Mouse (Mus musculus) small intestine, adult 2 months (tissue): ENCODE data around the gene Dok4. TPM values are rescaled to one million over a fixed set of nuclear protein-coding genes. Genes with fewer than 3 reads are reported as not detected.

ENCODE experiments used
- H3K27ac ChIP-seq: fragments of 200-500 bp; 2 replicates; pipeline ENCODE4 v1.5.1; 2012; ENCODE audit warnings: low read depth, low read length, control low read depth, inconsistent platforms; ENCODE audit not compliant: insufficient read depth
- H3K27me3 ChIP-seq: fragments of 200-500 bp; 2 replicates; pipeline ENCODE4 v1.6.1; 2012; ENCODE audit warnings: mild to moderate bottlenecking, moderate library complexity, low read length, inconsistent platforms; ENCODE audit not compliant: control insufficient read depth, insufficient read depth
- H3K36me3 ChIP-seq: fragments of 200-500 bp; 2 replicates; pipeline ENCODE4 v1.6.1; 2012; ENCODE audit warnings: mild to moderate bottlenecking, low read length, control low read depth, inconsistent platforms; ENCODE audit not compliant: control insufficient read depth, insufficient read depth
- H3K4me1 ChIP-seq: fragments of 200-500 bp; 2 replicates; pipeline ENCODE4 v1.6.1; 2012; ENCODE audit warnings: low read length, inconsistent platforms, mixed read lengths; ENCODE audit not compliant: control insufficient read depth, insufficient read depth, insufficient read length
- H3K4me3 ChIP-seq: fragments of 200-500 bp; 2 replicates; pipeline ENCODE4 v1.5.1; 2012; ENCODE audit warnings: low read depth, mild to moderate bottlenecking, control low read depth, inconsistent platforms, low read length, moderate library complexity
- CTCF ChIP-seq: fragments of 200-500 bp; IDR thresholded peaks from 2 replicates; pipeline ENCODE4 v1.5.1; 2012; ENCODE audit warnings: low read depth, mild to moderate bottlenecking, control low read depth, inconsistent platforms, low read length, moderate library complexity, mixed read lengths; ENCODE audit not compliant: insufficient replicate concordance, insufficient read length; ENCODE audit errors: extremely low read depth
- POLR2A ChIP-seq: fragments of 200-500 bp; IDR thresholded peaks from 2 replicates; pipeline ENCODE4 v1.6.1; 2012; ENCODE audit warnings: low read depth, mild to moderate bottlenecking, control low read depth, inconsistent platforms, low read length, moderate library complexity
- WGBS: fragments of 180-500 bp; shearing (Covaris S2); methylation state at CpG from one replicate; pipeline ENCODE4 v1.1.7; 2018; 5-methylcytosine and 5-hydroxymethylcytosine counted together
- polyA plus RNA-seq: library from polyadenylated mRNA; depleted of rRNA; stranded (reverse); fragments of >200 nt; gene quantifications from 2 replicates; pipeline ENCODE4 v1.2.3, GENCODE M21; 2012

Gene Dok4
- polyA plus RNA-seq, 1 experiment, result 156 TPM

DNA sequence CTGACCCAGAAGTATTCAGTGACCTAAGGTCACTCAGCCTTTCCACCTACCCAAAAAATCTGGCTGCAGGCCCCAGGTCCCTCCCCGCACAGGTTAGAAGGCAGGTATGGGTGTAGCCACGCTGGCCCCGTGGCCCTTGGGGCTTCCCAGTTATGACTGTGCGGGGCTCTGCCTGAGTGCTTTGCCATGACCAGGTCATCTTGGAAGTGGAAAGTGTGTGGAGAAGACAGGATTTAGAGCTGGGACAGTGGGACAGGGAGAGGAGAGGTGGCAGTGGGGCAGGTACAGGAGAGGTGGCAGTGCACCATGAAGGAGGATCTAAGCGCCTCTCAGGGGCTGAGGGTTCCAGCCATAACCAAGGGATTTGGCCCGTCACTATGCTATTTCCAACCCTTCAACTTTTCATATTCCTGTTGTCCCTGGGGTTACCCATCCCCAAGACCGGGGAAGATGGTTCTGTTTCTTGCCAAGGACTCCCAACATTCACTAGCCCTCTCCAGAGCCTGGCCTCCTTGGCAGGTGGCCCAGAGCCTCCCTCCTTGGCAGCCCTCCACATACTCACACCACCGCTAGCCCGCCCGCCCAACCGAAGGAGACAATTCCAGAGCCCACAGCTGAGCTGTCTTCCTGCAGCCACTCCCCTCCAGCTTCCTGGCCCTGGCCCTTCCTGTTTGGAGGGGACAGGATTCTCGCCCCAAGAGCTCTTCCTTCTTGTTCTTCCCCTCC, 28.5 kb upstream of the Dok4 start:
- Histone ChIP-seq H3K4me3 (no peak overlapping the region), H3K4me1 (peaks cover 26% of the 10 kb centered on the region), H3K27ac (no peak overlapping the region), H3K27me3 (no peaks in the 10 kb centered on the region), H3K36me3 (no peaks in the 10 kb centered on the region; the same call in 1 of the 2 replicates)
- WGBS, result 38% methylated on average over 12 of the region's 12 CpGs
- TF ChIP-seq CTCF, result no peak
- no peak for TF ChIP-seq POLR2A

DNA sequence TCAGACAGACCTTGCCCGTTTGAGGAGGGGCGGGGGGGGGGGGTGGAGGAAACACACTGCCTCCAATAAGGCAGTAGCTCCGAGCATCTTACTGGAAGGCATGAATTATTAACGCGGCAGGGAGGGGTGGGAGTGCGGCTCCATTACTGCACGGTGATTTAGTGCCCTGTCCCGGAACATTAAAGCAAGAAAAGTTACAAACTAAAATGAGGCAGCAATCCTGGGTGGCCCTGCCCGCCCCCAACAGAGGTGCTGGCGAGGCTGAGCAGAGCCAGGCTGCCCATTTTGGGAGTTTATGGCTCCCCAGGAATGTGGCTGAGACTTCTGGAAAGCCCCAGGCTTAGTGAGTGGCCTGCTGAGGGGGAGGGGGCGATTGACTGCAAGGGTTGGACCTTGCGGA, 27.6 kb upstream of the Dok4 start:
- Histone ChIP-seq H3K4me3 (no peak overlapping the region), H3K4me1 (peaks cover 33% of the 10 kb centered on the region), H3K36me3 (no peaks in the 10 kb centered on the region; the same call in 1 of the 2 replicates), H3K27me3 (no peaks in the 10 kb centered on the region), H3K27ac (no peak overlapping the region)
- TF ChIP-seq POLR2A (no peak), CTCF (no peak)
- WGBS, result 74% methylated on average over 12 of the region's 12 CpGs

GRCm38 (mm10) chr8:94901031-94901430, 24.9 kb upstream of the Dok4 start:
- no peaks in the 10 kb centered on the region; the same call in 1 of the 2 replicates for H3K36me3 ChIP-seq
- WGBS, result 13% methylated on average over 5 of the region's 5 CpGs
- H3K27me3 ChIP-seq, result no peaks in the 10 kb centered on the region
- peak overlapping the region; percentile 13; the same call in 1 of the 2 replicates for H3K27ac ChIP-seq
- H3K4me3 ChIP-seq, result no peak overlapping the region
- peaks cover 33% of the 10 kb centered on the region for H3K4me1 ChIP-seq
- TF ChIP-seq CTCF (no peak), POLR2A (no peak)

GRCm38 (mm10) chr8:94900617-94901016, 24.5 kb upstream of the Dok4 start:
- no peaks in the 10 kb centered on the region; the same call in 1 of the 2 replicates for H3K36me3 ChIP-seq
- TF ChIP-seq POLR2A (no peak), CTCF (no peak)
- no peak overlapping the region for H3K27ac ChIP-seq
- no peak overlapping the region for H3K4me3 ChIP-seq
- 23% methylated on average over 6 of the region's 6 CpGs for WGBS
- H3K4me1 ChIP-seq, result peaks cover 33% of the 10 kb centered on the region
- H3K27me3 ChIP-seq, result no peaks in the 10 kb centered on the region

GRCm38 (mm10) chr8:94899262-94899661, 23.1 kb upstream of the Dok4 start:
- Histone ChIP-seq H3K27me3 (no peaks in the 10 kb centered on the region), H3K4me3 (peak overlapping the region; percentile 50), H3K36me3 (no peaks in the 10 kb centered on the region; the same call in 1 of the 2 replicates), H3K27ac (no peak overlapping the region), H3K4me1 (peaks cover 24% of the 10 kb centered on the region)
- WGBS, result 21% methylated on average over 11 of the region's 11 CpGs
- no peak for TF ChIP-seq CTCF
- no peak for TF ChIP-seq POLR2A

GRCm38 (mm10) chr8:94892917-94893316, 16.8 kb upstream of the Dok4 start:
- Histone ChIP-seq H3K4me1 (no peaks in the 10 kb centered on the region; the same call in 1 of the 2 replicates), H3K27ac (no peak overlapping the region), H3K36me3 (no peaks in the 10 kb centered on the region), H3K27me3 (no peaks in the 10 kb centered on the region), H3K4me3 (no peak overlapping the region)
- no peak for TF ChIP-seq POLR2A
- WGBS, result 76% methylated on average over 2 of the region's 2 CpGs

GRCm38 (mm10) chr8:94888383-94889036, 12.4 kb upstream of the Dok4 start:
- no peak for TF ChIP-seq CTCF
- TF ChIP-seq POLR2A, result no peak
- 27% methylated on average over 14 of the region's 14 CpGs for WGBS
- Histone ChIP-seq H3K27me3 (no peaks in the 10 kb centered on the region), H3K4me1 (no peaks in the 10 kb centered on the region), H3K4me3 (no peak overlapping the region), H3K36me3 (no peaks in the 10 kb centered on the region), H3K27ac (no peak overlapping the region)
